Mouse (Mus musculus): ENCODE data around the gene Creb3l1. TPM values are rescaled to one million over a fixed set of nuclear protein-coding genes. Genes with fewer than 3 reads are reported as not detected.
A peak's percentile ranks its signal among the peaks of the same experiment; 100 is the strongest.

Gene Creb3l1
- polyA plus RNA-seq, 1 experiment from 2014 or later, result 0.45 TPM

GRCm38 (mm10) chr2:91964610-91965204 lies 59.6 kb downstream of the Creb3l1 start:
- peaks cover 11% of the 10 kb centered on the region for H3K36me3 ChIP-seq
- H3K27ac ChIP-seq, result peak overlapping the region; percentile 86
- H3K27me3 ChIP-seq (ENCODE audit: low read depth, poor library complexity, severe bottlenecking), result 0 out of 2 replicates have a peak, but pooled peaks cover under 1% of the 10 kb centered on the region
- WGBS, result 74% methylated on average over 3 of the region's 3 CpGs
- no peak for DNase-seq (ENCODE audit: low spot score)
- peak overlapping the region; percentile 76 for H3K4me3 ChIP-seq
- peaks cover 71% of the 10 kb centered on the region for H3K4me1 ChIP-seq
- no peaks in the 10 kb centered on the region for H3K9me3 ChIP-seq (replicated peaks)

GRCm38 (mm10) chr2:91963443-91963932 lies 60.8 kb downstream of the Creb3l1 start:
- Histone ChIP-seq H3K27me3 (ENCODE audit: low read depth, poor library complexity, severe bottlenecking) (no peaks in the 10 kb centered on the region), H3K36me3 (peaks cover 15% of the 10 kb centered on the region), H3K27ac (peak overlapping the region; percentile 93), H3K4me3 (peak overlapping the region; percentile 76), H3K9me3 (replicated peaks) (no peaks in the 10 kb centered on the region), H3K4me1 (peaks cover 82% of the 10 kb centered on the region)
- under 1% methylated on average over 43 of the region's 57 CpGs for WGBS
- peak; percentile 99 for DNase-seq (ENCODE audit: low spot score)

GRCm38 (mm10) chr2:91962864-91963401 lies 61.4 kb downstream of the Creb3l1 start:
- peak overlapping the region; percentile 93 for H3K27ac ChIP-seq
- H3K36me3 ChIP-seq, result peaks cover 17% of the 10 kb centered on the region
- DNase-seq (ENCODE audit: low spot score), result no peak
- no peaks in the 10 kb centered on the region for H3K27me3 ChIP-seq (ENCODE audit: low read depth, poor library complexity, severe bottlenecking)
- H3K4me3 ChIP-seq, result peak overlapping the region; percentile 76
- peaks cover 79% of the 10 kb centered on the region for H3K4me1 ChIP-seq
- no peaks in the 10 kb centered on the region for H3K9me3 ChIP-seq (replicated peaks)
- under 1% methylated on average over 39 of the region's 39 CpGs for WGBS

- Histone ChIP-seq H3K27ac (peak overlapping the region; percentile 93), H3K36me3 (peaks cover 20% of the 10 kb centered on the region), H3K4me1 (peaks cover 84% of the 10 kb centered on the region), H3K9me3 (replicated peaks) (no peaks in the 10 kb centered on the region), H3K27me3 (ENCODE audit: low read depth, poor library complexity, severe bottlenecking) (no peaks in the 10 kb centered on the region), H3K4me3 (peak overlapping the region; percentile 76)
- DNase-seq (ENCODE audit: low spot score), result no peak
- WGBS, result 72% methylated on average over 4 of the region's 4 CpGs
Measured at GRCm38 (mm10) chr2:91961901-91962761, 62.2 kb downstream of the Creb3l1 start.

GRCm38 (mm10) chr2:91960459-91960858 lies 63.8 kb downstream of the Creb3l1 start:
- 93% methylated on average over 5 of the region's 5 CpGs for WGBS

GRCm38 (mm10) chr2:91959544-91960410 lies 64.5 kb downstream of the Creb3l1 start:
- peak overlapping the region; percentile 2; the same call in 1 of the 2 replicates for H3K27ac ChIP-seq
- peaks cover 27% of the 10 kb centered on the region for H3K36me3 ChIP-seq
- H3K27me3 ChIP-seq (ENCODE audit: low read depth, poor library complexity, severe bottlenecking), result no peaks in the 10 kb centered on the region
- H3K9me3 ChIP-seq (replicated peaks), result no peaks in the 10 kb centered on the region
- no peak overlapping the region for H3K4me3 ChIP-seq
- H3K4me1 ChIP-seq, result peaks cover 79% of the 10 kb centered on the region
- 84% methylated on average over 11 of the region's 11 CpGs for WGBS
- DNase-seq (ENCODE audit: low spot score), result no peak

More at GRCm38 (mm10) chr2:91960459-91960858, 63.8 kb downstream of the Creb3l1 start:
- Histone ChIP-seq H3K36me3 (peaks cover 27% of the 10 kb centered on the region), H3K9me3 (replicated peaks) (no peaks in the 10 kb centered on the region), H3K27me3 (ENCODE audit: low read depth, poor library complexity, severe bottlenecking) (no peaks in the 10 kb centered on the region), H3K27ac (no peak overlapping the region), H3K4me3 (no peak overlapping the region), H3K4me1 (peaks cover 80% of the 10 kb centered on the region)
- DNase-seq (ENCODE audit: low spot score), result no peak

GRCm38 (mm10) chr2:91958701-91959457 lies 65.4 kb downstream of the Creb3l1 start:
- peaks cover 29% of the 10 kb centered on the region for H3K36me3 ChIP-seq
- H3K27ac ChIP-seq, result peak overlapping the region; percentile 2; the same call in 1 of the 2 replicates
- peak; percentile 63 for DNase-seq (ENCODE audit: low spot score)
- peaks cover 75% of the 10 kb centered on the region for H3K4me1 ChIP-seq
- H3K9me3 ChIP-seq (replicated peaks), result no peaks in the 10 kb centered on the region
- no peak overlapping the region for H3K4me3 ChIP-seq
- H3K27me3 ChIP-seq (ENCODE audit: low read depth, poor library complexity, severe bottlenecking), result no peaks in the 10 kb centered on the region
- 46% methylated on average over 10 of the region's 10 CpGs for WGBS

GRCm38 (mm10) chr2:91958049-91958448 lies 66.3 kb downstream of the Creb3l1 start:
- 91% methylated on average over 8 of the region's 8 CpGs for WGBS
- peaks cover 75% of the 10 kb centered on the region for H3K4me1 ChIP-seq
- no peaks in the 10 kb centered on the region for H3K27me3 ChIP-seq (ENCODE audit: low read depth, poor library complexity, severe bottlenecking)
- no peak overlapping the region for H3K27ac ChIP-seq
- peaks cover 31% of the 10 kb centered on the region for H3K36me3 ChIP-seq
- no peak for DNase-seq (ENCODE audit: low spot score)
- H3K4me3 ChIP-seq, result no peak overlapping the region
- no peaks in the 10 kb centered on the region for H3K9me3 ChIP-seq (replicated peaks)

GRCm38 (mm10) chr2:91957096-91957495 lies 67.2 kb downstream of the Creb3l1 start:
- Histone ChIP-seq H3K27ac (peak overlapping the region; percentile 23; the same call in 1 of the 2 replicates), H3K4me3 (no peak overlapping the region), H3K9me3 (replicated peaks) (no peaks in the 10 kb centered on the region), H3K27me3 (ENCODE audit: low read depth, poor library complexity, severe bottlenecking) (no peaks in the 10 kb centered on the region), H3K36me3 (peaks cover 31% of the 10 kb centered on the region), H3K4me1 (peaks cover 67% of the 10 kb centered on the region)
- WGBS, result 69% methylated on average over 4 of the region's 4 CpGs
- DNase-seq (ENCODE audit: low spot score), result no peak

- Histone ChIP-seq H3K4me1 (peaks cover 55% of the 10 kb centered on the region), H3K9me3 (replicated peaks) (no peaks in the 10 kb centered on the region), H3K27me3 (ENCODE audit: low read depth, poor library complexity, severe bottlenecking) (no peaks in the 10 kb centered on the region), H3K36me3 (peaks cover 31% of the 10 kb centered on the region), H3K27ac (no peak overlapping the region), H3K4me3 (no peak overlapping the region)
- WGBS, result 90% methylated on average over 6 of the region's 6 CpGs
- no peak for DNase-seq (ENCODE audit: low spot score)
Measured at GRCm38 (mm10) chr2:91955875-91956274, 68.4 kb downstream of the Creb3l1 start.

- no peak for DNase-seq (ENCODE audit: low spot score)
- H3K27ac ChIP-seq, result peak overlapping the region; percentile 48; the same call in 1 of the 2 replicates
Measured at GRCm38 (mm10) chr2:91955121-91955591, 69.1 kb downstream of the Creb3l1 start.

More at GRCm38 (mm10) chr2:91955121-91955591, 69.1 kb downstream of the Creb3l1 start:
- Histone ChIP-seq H3K9me3 (replicated peaks) (no peaks in the 10 kb centered on the region), H3K27me3 (ENCODE audit: low read depth, poor library complexity, severe bottlenecking) (no peaks in the 10 kb centered on the region), H3K36me3 (peaks cover 25% of the 10 kb centered on the region), H3K4me1 (peaks cover 57% of the 10 kb centered on the region), H3K4me3 (no peak overlapping the region)
- 85% methylated on average over 4 of the region's 4 CpGs for WGBS
